Mouse (Mus musculus) kidney, adult 2 months (tissue): Measurements from ENCODE around the gene Cdk12.
"Not testable (repeated sequence)": the region's sequence is repeated elsewhere in the genome, so short reads cannot be mapped to it uniquely, and the experiment has no call there.

Experiments used
- CTCF ChIP-seq: fragments of 200-500 bp; conservative IDR thresholded peaks from 2 replicates; pipeline ENCODE4 v1.5.1; 2011; ENCODE audit warnings: low read depth, mild to moderate bottlenecking, control low read depth, low read length, moderate library complexity, mixed read lengths; ENCODE audit not compliant: insufficient read depth, insufficient read length
- POLR2A ChIP-seq: fragments of 200-500 bp; IDR thresholded peaks from one replicate; pipeline ENCODE4 v1.6.1; 2011; ENCODE audit warnings: low read depth, low read length, control low read depth

DNA sequence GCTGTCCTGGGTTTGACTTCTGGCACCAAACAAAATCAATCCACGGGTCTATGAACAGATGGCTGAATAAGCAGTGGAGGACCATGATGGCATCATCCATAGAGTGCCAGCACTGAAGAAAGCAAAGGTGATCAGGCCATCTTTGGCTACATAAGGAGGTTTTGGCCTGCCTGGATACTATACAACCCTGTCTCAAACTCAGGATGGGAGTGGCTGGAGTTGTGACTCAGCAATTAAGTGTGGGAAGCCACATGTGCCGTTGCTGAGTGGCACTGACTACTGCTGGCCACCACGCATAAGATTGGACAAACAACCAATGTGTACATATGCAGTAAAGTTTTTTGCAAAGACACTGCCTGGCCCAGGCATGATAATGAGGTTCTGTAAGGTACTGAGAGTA lies 20.7 kb upstream of the Cdk12 start:
- not testable (repeated sequence) for TF ChIP-seq POLR2A, CTCF
